22 mouse cellular contexts compared by ENCODE assay signal in genomic region chr1:73820701-73821100, GRCm38 (mm10).
DNase-seq lines count a peak whose midpoint lies in the region; ATAC-seq lines count a peak whose summit lies in the region.
"Had no signal": no experiment of that assay in that cellular context is flagged by ENCODE, and none has a peak within 500 bp of the region (broad histone marks: within the 10 kb centered on the region; RNA-seq: fewer than 3 reads in every experiment).

No protein-coding gene starts in this region.

- H3K36me3 ChIP-seq in forebrain, embryonic 10.5 days (replicated peaks): no peaks in the 10 kb centered on the region
- no peaks in the 10 kb centered on the region for H3K36me3 ChIP-seq in forebrain, embryonic 13.5 days (ENCODE audit: poor library complexity, severe bottlenecking)
- no peaks in the 10 kb centered on the region for H3K36me3 ChIP-seq in hindbrain, embryonic 10.5 days
- no peaks in the 10 kb centered on the region for H3K36me3 ChIP-seq in hindbrain, embryonic 12.5 days
- H3K36me3 ChIP-seq: limb, embryonic 13.5 days; liver, embryonic 13.5 days; midbrain, embryonic 15.5 days; neural tube, embryonic 15.5 days had no signal

- H3K9ac ChIP-seq in forebrain, embryonic 13.5 days: no peak overlapping the region
- H3K9ac ChIP-seq in hindbrain, embryonic 12.5 days: no peak overlapping the region
- H3K9ac ChIP-seq: limb, embryonic 13.5 days; liver, embryonic 13.5 days; lung, embryonic 14.5 days; midbrain, embryonic 15.5 days; neural tube, embryonic 15.5 days had no signal

- no peak for ATAC-seq in forebrain, embryonic 13.5 days
- ATAC-seq in hindbrain, embryonic 12.5 days (ENCODE audit: low FRiP score): no peak
- ATAC-seq: hindbrain, postnatal 0 days; intestine, postnatal 0 days; midbrain, embryonic 15.5 days had no signal

- no peak overlapping the region for H3K4me3 ChIP-seq in forebrain, embryonic 10.5 days
- H3K4me3 ChIP-seq in forebrain, embryonic 13.5 days: no peak overlapping the region
- H3K4me3 ChIP-seq in hindbrain, embryonic 10.5 days: no peak overlapping the region
- no peak overlapping the region for H3K4me3 ChIP-seq in hindbrain, embryonic 12.5 days
- H3K4me3 ChIP-seq: limb, embryonic 13.5 days; liver, embryonic 13.5 days; midbrain, embryonic 15.5 days; neural tube, embryonic 15.5 days had no signal

- H3K4me1 ChIP-seq in forebrain, embryonic 10.5 days: peaks cover 16% of the 10 kb centered on the region
- 0 out of 2 replicates have a peak, but pooled peaks cover 3% of the 10 kb centered on the region for H3K4me1 ChIP-seq in forebrain, embryonic 13.5 days
- peaks cover 18% of the 10 kb centered on the region for H3K4me1 ChIP-seq in hindbrain, embryonic 10.5 days (replicated peaks)
- peaks cover 7% of the 10 kb centered on the region for H3K4me1 ChIP-seq in hindbrain, embryonic 12.5 days
- H3K4me1 ChIP-seq: liver, embryonic 13.5 days had no signal

- no peak overlapping the region for H3K4me2 ChIP-seq in forebrain, embryonic 13.5 days
- H3K4me2 ChIP-seq in hindbrain, embryonic 12.5 days (replicated peaks): no peak overlapping the region
- H3K4me2 ChIP-seq: limb, embryonic 13.5 days; liver, embryonic 13.5 days; lung, embryonic 14.5 days; midbrain, embryonic 15.5 days; neural tube, embryonic 15.5 days had no signal

- H3K9me3 ChIP-seq in forebrain, embryonic 10.5 days: no peaks in the 10 kb centered on the region
- no peaks in the 10 kb centered on the region for H3K9me3 ChIP-seq in forebrain, embryonic 13.5 days (replicated peaks)
- no peaks in the 10 kb centered on the region for H3K9me3 ChIP-seq in hindbrain, embryonic 10.5 days
- no peaks in the 10 kb centered on the region for H3K9me3 ChIP-seq in hindbrain, embryonic 12.5 days (replicated peaks)
- H3K9me3 ChIP-seq: limb, embryonic 13.5 days; liver, embryonic 13.5 days; midbrain, embryonic 15.5 days; neural tube, embryonic 15.5 days had no signal

- peak overlapping the region; percentile 53; the same call in 1 of the 2 replicates for H3K27ac ChIP-seq in forebrain, embryonic 10.5 days
- no peak overlapping the region for H3K27ac ChIP-seq in forebrain, embryonic 13.5 days
- 0 out of 2 replicates have a peak overlapping the region, but pooled peaks have one; percentile 16 for H3K27ac ChIP-seq in hindbrain, embryonic 10.5 days
- H3K27ac ChIP-seq in hindbrain, embryonic 12.5 days: no peak overlapping the region
- H3K27ac ChIP-seq: hindbrain, postnatal 0 days; limb, embryonic 13.5 days; liver, embryonic 13.5 days; midbrain, embryonic 15.5 days; neural tube, embryonic 15.5 days; stomach, postnatal 0 days had no signal

- DNase-seq in forebrain, embryonic 10.5 days (ENCODE audit: extremely low spot score, low spot score): no peak
- DNase-seq in hindbrain, embryonic 10.5 days (ENCODE audit: low spot score): no peak
- peak; percentile 52 for DNase-seq in lung, postnatal 36 days
- DNase-seq in lung, postnatal 14 days: no peak
- peak; percentile 38 for DNase-seq in skeletal muscle tissue, adult 2 months (ENCODE audit: low read depth, low spot score)
- no peak for DNase-seq in urinary bladder, postnatal 4 days (ENCODE audit: low spot score in 2 of 2)
- DNase-seq: adrenal gland, postnatal 25 days; cerebellum, adult 11-12 months; cerebellum, postnatal 25 days; embryo, embryonic 11 days; layer of hippocampus, postnatal 36 days; liver, embryonic 13.5 days; lung, embryonic 14.5 days; right cerebral cortex, postnatal 14 days had no signal

- WGBS in forebrain, embryonic 10.5 days: 80% methylated on average over 7 of the region's 7 CpGs
- WGBS in forebrain, embryonic 13.5 days: 85% methylated on average over 7 of the region's 7 CpGs
- WGBS in hindbrain, embryonic 10.5 days: 78% methylated on average over 7 of the region's 7 CpGs
- WGBS in hindbrain, embryonic 12.5 days: 74% methylated on average over 7 of the region's 7 CpGs

- H3K27me3 ChIP-seq in forebrain, embryonic 10.5 days (ENCODE audit: poor library complexity, severe bottlenecking): no peaks in the 10 kb centered on the region
- H3K27me3 ChIP-seq in forebrain, embryonic 13.5 days: no peaks in the 10 kb centered on the region
- H3K27me3 ChIP-seq in hindbrain, embryonic 10.5 days (ENCODE audit: insufficient read depth, poor library complexity, severe bottlenecking): no peaks in the 10 kb centered on the region
- no peaks in the 10 kb centered on the region for H3K27me3 ChIP-seq in hindbrain, embryonic 12.5 days
- H3K27me3 ChIP-seq: liver, embryonic 13.5 days; midbrain, embryonic 15.5 days; neural tube, embryonic 15.5 days had no signal

Comparison
In these comparisons a context has a peak if more than half of its experiments do, and no peak if none do; other contexts are left out.
1. DNase-seq: peak in lung, postnatal 36 days (single experiment) and skeletal muscle tissue, adult 2 months (single experiment); none in forebrain, embryonic 10.5 days (single experiment), hindbrain, embryonic 10.5 days (single experiment), lung, postnatal 14 days (single experiment) and urinary bladder, postnatal 4 days (0 of 2).
2. H3K27ac ChIP-seq: peak in forebrain, embryonic 10.5 days (single experiment) and hindbrain, embryonic 10.5 days (single experiment); none in forebrain, embryonic 13.5 days (single experiment) and hindbrain, embryonic 12.5 days (single experiment).